Mouse (Mus musculus): ENCODE data around the gene Malsu1.

GRCm38 (mm10) chr6:49036275-49037267 lies 37.0 kb upstream of the Malsu1 start, which contains the start of gene Gpnmb:
- TF ChIP-seq CTCF (IDR thresholded peaks at IDR 0.05; ENCODE audit: borderline replicate concordance, extremely low read depth, insufficient read depth, insufficient read length) (no peak), POLR2A (IDR thresholded peaks at IDR 0.05; ENCODE audit: borderline replicate concordance, extremely low read depth, insufficient read depth, insufficient read length, poor library complexity, severe bottlenecking) (no peak)

All from brain, embryonic 14.5 days (tissue).